Mouse (Mus musculus): Measurements from ENCODE around the gene Grb2. TPM values are rescaled to one million over a fixed set of nuclear protein-coding genes. Genes with fewer than 3 reads are reported as not detected.

Grb2 gene
- total RNA-seq (2023) = 100 to 1,000 TPM; 226 to 238 TPM

GRCm38 (mm10) chr11:115708209-115708876 is at the start of gene Grb2:
Gene Grb2 (minus strand): TSS chr11:115708597.

GRCm38 (mm10) chr11:115627705-115628464 is 80.5 kb downstream of the Grb2 start, which contains the start of gene Slc25a19:
Gene Slc25a19 (minus strand): TSS chr11:115628295.

DNA sequence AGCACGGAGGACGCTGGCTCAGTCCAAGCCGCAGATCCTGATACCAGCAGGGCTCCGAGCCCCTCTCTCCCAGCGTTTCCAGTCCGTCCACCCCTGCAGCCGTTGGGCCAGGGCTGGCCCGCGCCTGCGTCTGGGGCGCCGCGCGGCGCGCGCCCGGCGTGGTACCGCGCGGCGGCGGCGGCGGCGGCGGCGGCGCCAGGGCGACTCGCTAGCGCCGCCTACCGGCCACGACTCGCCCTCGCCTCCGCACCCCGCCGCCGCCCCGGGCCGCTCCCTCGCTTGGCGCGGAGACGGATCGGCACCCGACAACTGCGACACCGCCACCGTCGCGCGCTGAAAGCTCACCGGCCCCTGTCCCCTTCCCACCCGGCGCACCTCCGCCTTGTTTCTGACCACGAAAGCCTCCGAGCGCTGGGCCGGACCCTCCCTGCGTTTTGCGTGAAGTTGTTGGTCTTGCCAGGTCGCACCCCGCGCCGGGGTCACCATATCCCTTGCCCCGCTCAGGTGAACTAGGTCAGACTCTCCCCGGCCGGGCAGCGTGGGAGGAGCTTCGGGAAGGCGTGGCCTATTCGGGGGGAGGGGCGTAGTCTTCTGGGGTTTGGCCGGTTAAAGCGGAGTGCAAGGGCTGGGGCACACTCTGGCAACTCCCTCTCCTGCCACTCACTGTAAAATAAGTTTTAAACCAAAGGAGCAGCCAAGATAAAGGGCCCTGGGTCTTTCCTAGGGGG is 95.8 kb downstream of the Grb2 start, which contains the start of gene Mif4gd:
Gene Mif4gd (minus strand): TSS at position 560 of the 728 bp plus-strand sequence.

DNA sequence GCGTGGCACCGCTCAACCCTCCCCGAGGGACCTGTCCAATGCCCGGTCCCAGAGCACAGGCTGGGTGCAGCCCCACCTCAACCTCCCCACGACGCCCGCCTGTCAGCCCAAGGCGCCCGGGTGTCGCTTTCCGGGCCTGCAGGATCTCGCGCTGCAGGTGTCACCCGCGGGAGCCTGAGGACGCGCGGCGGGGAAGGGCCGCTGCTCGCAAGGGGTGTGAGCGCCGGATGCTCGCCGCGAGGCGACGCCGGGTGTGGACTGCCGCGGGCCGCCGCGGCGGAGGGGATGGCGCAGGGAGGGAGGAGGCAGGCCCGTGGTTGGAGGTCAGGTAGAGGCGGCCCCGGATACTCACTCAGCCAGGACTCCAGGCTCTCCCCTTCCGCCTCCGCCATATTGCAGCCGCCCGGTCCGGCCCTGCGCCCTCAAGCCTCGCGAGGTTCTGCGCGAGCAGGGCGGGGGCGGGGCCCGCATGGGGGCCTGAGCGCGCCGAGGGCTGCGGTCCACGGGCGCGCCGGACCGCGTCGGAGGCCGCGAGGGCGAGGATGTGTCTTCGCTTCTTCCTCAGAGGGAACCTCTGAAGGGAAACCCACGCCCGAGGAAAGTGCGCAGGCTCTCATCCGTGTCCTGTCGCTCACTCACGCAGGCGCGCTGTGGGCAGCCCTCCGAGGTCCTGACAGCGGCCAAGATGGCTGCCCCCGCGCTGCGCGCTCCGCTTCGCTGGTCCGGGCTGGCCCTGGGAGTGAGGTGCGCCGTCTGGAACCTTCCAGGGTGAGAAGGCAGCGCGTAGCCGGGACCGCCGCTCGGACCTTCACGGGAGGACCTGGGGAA is 104.7 kb downstream of the Grb2 start, which contains the start of the genes Mrps7 and Gga3:
Gene Mrps7 (plus strand): TSS at position 450 of the 828 bp plus-strand sequence.
Gene Gga3 (minus strand): TSS at position 576 of the 828 bp plus-strand sequence.

Other genes starting within 250 kb of the Grb2 start
- gene Slc16a5, start 246.1 kb downstream of the Grb2 start, total RNA-seq (2023) = under 1 TPM in 1 of 2 experiments, not detected in 1; 0.21 TPM
- 10 to 100 TPM; 31.8 to 35.1 TPM for gene Armc7, start 232.9 kb downstream of the Grb2 start, total RNA-seq (2023)
- gene Nt5c, start 216.7 kb downstream of the Grb2 start, total RNA-seq (2023) = 10 to 100 TPM; 91.6 to 94.8 TPM
- gene Jpt1, start 194.2 kb downstream of the Grb2 start, total RNA-seq (2023) = 100 to 1,000 TPM; 177 to 178 TPM
- 100 to 1,000 TPM; 185 to 191 TPM for gene Sumo2, start 172.3 kb downstream of the Grb2 start, total RNA-seq (2023)
- gene Nup85, start 144.2 kb downstream of the Grb2 start, total RNA-seq (2023) = 10 to 100 TPM; 32.4 to 40.1 TPM
- 10 to 100 TPM; 19.5 to 22.1 TPM for gene Mrps7, start 104.7 kb downstream of the Grb2 start, total RNA-seq (2023)
- 10 to 100 TPM; 74.0 to 86.5 TPM for gene Gga3, start 104.5 kb downstream of the Grb2 start, total RNA-seq (2023)
- 10 to 100 TPM; 42.1 to 46.5 TPM for gene Mif4gd, start 95.6 kb downstream of the Grb2 start, total RNA-seq (2023)
- gene Slc25a19, start 80.3 kb downstream of the Grb2 start, total RNA-seq (2023) = 10 to 100 TPM; 36.3 to 40.4 TPM
- gene Tmem94, start 56.8 kb upstream of the Grb2 start, total RNA-seq (2023) = 10 to 100 TPM; 54.7 to 60.5 TPM
- 1 to 10 TPM; 1.2 to 1.3 TPM for gene Caskin2, start 105.0 kb upstream of the Grb2 start, total RNA-seq (2023)
- 10 to 100 TPM; 17.0 to 17.7 TPM for gene Tsen54, start 106.1 kb upstream of the Grb2 start, total RNA-seq (2023)
- 10 to 100 TPM in 1 of 2 experiments, 1 to 10 TPM in 1; 8.1 to 14.9 TPM for gene Llgl2, start 115.5 kb upstream of the Grb2 start, total RNA-seq (2023)
- gene Myo15b, start 149.8 kb upstream of the Grb2 start, total RNA-seq (2023) = not detected
- 10 to 100 TPM; 22.9 to 25.2 TPM for gene Smim5, start 191.4 kb upstream of the Grb2 start, total RNA-seq (2023)
- 1 to 10 TPM; 2.4 to 5.0 TPM for gene Smim6, start 203.4 kb upstream of the Grb2 start, total RNA-seq (2023)
- 10 to 100 TPM; 25.9 to 34.3 TPM for gene Sap30bp, start 224.7 kb upstream of the Grb2 start, total RNA-seq (2023)
- gene Recql5, start 224.9 kb upstream of the Grb2 start, total RNA-seq (2023) = 10 to 100 TPM; 23.9 to 26.2 TPM